Mouse (Mus musculus) layer of hippocampus, postnatal 25 days (tissue): ENCODE data around the gene Ubl7. TPM values are rescaled to one million over a fixed set of nuclear protein-coding genes. Genes with fewer than 3 reads are reported as not detected.

ENCODE experiments used
- DNase-seq, 2 experiments: peaks; one replicate each; pipeline ENCODE4 v3.0.0; 2022; ENCODE audit warnings: mixed read lengths in 2 of 2, low spot score in 1 of 2; ENCODE audit errors: extremely low spot score in 1 of 2
- total RNA-seq, 2 experiments: library from RNA; stranded (reverse); gene quantifications; 2 replicates each; pipeline ENCODE4 v1.2.3; 2021

Ubl7 gene
- total RNA-seq, 2 experiments from 2014 or later, result 100 to 101 TPM

GRCm38 (mm10) chr9:57963998-57964395, 53.2 kb downstream of the Ubl7 start:
- DNase-seq, result no peak

GRCm38 (mm10) chr9:57964528-57965250, 53.9 kb downstream of the Ubl7 start:
- DNase-seq, result no peak

GRCm38 (mm10) chr9:57965281-57966185, 54.8 kb downstream of the Ubl7 start:
- no peak for DNase-seq

GRCm38 (mm10) chr9:57967237-57967960, 56.6 kb downstream of the Ubl7 start:
- DNase-seq, result peak; percentile 42 to 52

GRCm38 (mm10) chr9:57968166-57968771, 57.5 kb downstream of the Ubl7 start:
- DNase-seq, result no peak

- DNase-seq, result no peak
Observed at GRCm38 (mm10) chr9:57968783-57969542, 58.2 kb downstream of the Ubl7 start.

GRCm38 (mm10) chr9:57969736-57970495, 59.1 kb downstream of the Ubl7 start:
- no peak for DNase-seq

GRCm38 (mm10) chr9:57971413-57971812, 60.6 kb downstream of the Ubl7 start:
- no peak for DNase-seq

- DNase-seq, result no peak
Observed at GRCm38 (mm10) chr9:57972141-57972591, 61.4 kb downstream of the Ubl7 start.

GRCm38 (mm10) chr9:57972776-57973439, 62.1 kb downstream of the Ubl7 start:
- no peak for DNase-seq

GRCm38 (mm10) chr9:57973440-57974066, 62.8 kb downstream of the Ubl7 start:
- no peak for DNase-seq

GRCm38 (mm10) chr9:57974221-57974620, 63.4 kb downstream of the Ubl7 start:
- no peak for DNase-seq

- no peak for DNase-seq
Observed at GRCm38 (mm10) chr9:57975200-57975821, 64.5 kb downstream of the Ubl7 start.

GRCm38 (mm10) chr9:57978025-57978424, 67.2 kb downstream of the Ubl7 start:
- DNase-seq, result no peak

GRCm38 (mm10) chr9:57978858-57979257, 68.1 kb downstream of the Ubl7 start:
- no peak for DNase-seq
